Mouse (Mus musculus): ENCODE data around the gene Igfbp1.

DNA sequence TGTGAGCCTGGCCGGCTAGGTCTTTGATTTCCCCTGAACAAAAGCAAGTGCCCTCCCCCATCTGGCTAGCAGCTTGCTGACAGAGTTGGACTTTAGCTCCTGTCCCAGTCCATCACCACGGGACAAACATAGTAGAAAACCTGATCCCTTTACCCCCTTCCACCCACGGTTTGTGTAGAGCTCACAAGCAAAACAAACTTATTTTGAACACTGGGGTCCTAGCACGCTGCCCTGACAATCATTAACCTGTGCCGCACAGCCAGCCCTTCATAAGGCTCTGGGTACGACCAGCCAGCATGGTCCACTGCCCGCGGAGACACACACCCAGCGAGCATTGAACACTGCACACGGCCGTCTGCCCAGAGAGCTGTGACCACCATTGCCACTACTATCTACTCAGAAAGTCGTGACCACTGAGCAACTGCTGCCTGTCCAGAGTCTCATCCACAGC is at the start of gene Igfbp1:
- TF ChIP-seq POLR2A (IDR thresholded peaks at IDR 0.05; ENCODE audit: low read depth, low read length) (no peak), CTCF (IDR thresholded peaks at IDR 0.05; ENCODE audit: extremely low read depth, insufficient read depth, insufficient read length, insufficient replicate concordance) (no peak)

Data from spleen, adult 2 months (tissue).